Mouse (Mus musculus) midbrain, embryonic 14.5 days (tissue): Measurements from ENCODE around the gene Tom1l2. TPM values are rescaled to one million over a fixed set of nuclear protein-coding genes. Genes with fewer than 3 reads are reported as not detected.

ENCODE experiments used
- ATAC-seq: fragments of 200-750 bp; cut with Nextera tagmentation; 2 replicates; pipeline ENCODE4 v1.8.0; 2017; ENCODE audit warnings: moderate number of reproducible peaks, moderate library complexity; ENCODE audit not compliant: low FRiP score, low TSS enrichment
- DNase-seq: peaks from one replicate; pipeline ENCODE4 v3.0.0-alpha.2; 2015
- H3K27ac ChIP-seq: fragments of 300-500 bp; sonication (generic); replicated peaks from 2 replicates; pipeline ENCODE4 v1.5.1; 2014; ENCODE audit warnings: mild to moderate bottlenecking, low read depth, low read length, moderate library complexity
- H3K27me3 ChIP-seq: fragments of 300-500 bp; sonication (generic); 2 replicates; pipeline ENCODE4 v1.6.1; 2014; ENCODE audit warnings: low read length, control low read depth, mixed read lengths; ENCODE audit not compliant: control insufficient read depth, insufficient read depth
- H3K36me3 ChIP-seq: fragments of 300-500 bp; sonication (generic); 2 replicates; pipeline ENCODE4 v1.6.1; 2014; ENCODE audit warnings: low read length, control low read depth; ENCODE audit not compliant: control insufficient read depth, insufficient read depth
- H3K4me1 ChIP-seq: fragments of 300-500 bp; sonication (generic); 2 replicates; pipeline ENCODE4 v1.6.1; 2014; ENCODE audit warnings: mild to moderate bottlenecking, antibody characterized with exemption, low read length, control low read depth; ENCODE audit not compliant: control insufficient read depth, insufficient read depth
- H3K4me2 ChIP-seq: fragments of 300-500 bp; sonication (generic); 2 replicates; pipeline ENCODE4 v1.6.1; 2014; ENCODE audit warnings: mild to moderate bottlenecking, low read length, moderate library complexity
- H3K4me3 ChIP-seq: fragments of 300-500 bp; sonication (generic); replicated peaks from 2 replicates; pipeline ENCODE4 v1.5.1; 2014; ENCODE audit warnings: low read depth, low read length
- H3K9ac ChIP-seq: fragments of 300-500 bp; sonication (generic); replicated peaks from 2 replicates; pipeline ENCODE4 v1.6.1; 2014; ENCODE audit warnings: mild to moderate bottlenecking, low read length, moderate library complexity
- H3K9me3 ChIP-seq: fragments of 300-500 bp; sonication (generic); 2 replicates; pipeline ENCODE4 v1.6.1; 2016; ENCODE audit warnings: low read length, control low read depth, mixed read lengths; ENCODE audit not compliant: control insufficient read depth
- WGBS: fragments of 180-500 bp; shearing (Covaris S2); extraction: QIAGEN DNeasy Blood & Tissue Kit; methylation state at CpG from one replicate; pipeline ENCODE4 v1.1.7; 2014; 5-methylcytosine and 5-hydroxymethylcytosine counted together
- polyA plus RNA-seq: library from polyadenylated mRNA; unstranded; fragments of >200 nt; fragmentation: Nextera tagmentation; extraction: Ambion mirVana; gene quantifications from 2 replicates; pipeline ENCODE4 v1.2.1, GENCODE M21; 2014

The Tom1l2 gene
- polyA plus RNA-seq, 1 experiment from 2014 or later: 48.5 TPM

DNA sequence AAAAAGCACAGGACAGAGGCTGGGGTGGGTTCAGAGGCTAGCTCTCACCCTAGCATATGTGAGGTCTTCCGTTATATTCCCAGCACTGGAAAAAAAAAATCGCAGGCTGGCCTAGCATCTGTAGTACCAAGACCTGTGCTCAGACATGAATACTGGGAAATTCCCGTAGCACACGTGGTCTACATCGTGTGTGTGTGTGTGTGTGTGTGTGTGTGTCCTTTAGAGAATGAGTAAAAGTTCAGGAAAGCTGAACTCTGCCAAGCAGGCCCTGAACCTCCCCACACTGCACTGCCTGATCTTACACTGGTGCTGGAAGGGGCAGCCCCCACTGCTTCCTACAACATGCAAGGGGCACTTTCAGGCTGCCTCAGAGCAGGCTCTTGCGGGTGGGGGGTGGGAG is 21.8 kb upstream of the Tom1l2 start:
- WGBS: 82% methylated on average over 6 of the region's 6 CpGs

DNA sequence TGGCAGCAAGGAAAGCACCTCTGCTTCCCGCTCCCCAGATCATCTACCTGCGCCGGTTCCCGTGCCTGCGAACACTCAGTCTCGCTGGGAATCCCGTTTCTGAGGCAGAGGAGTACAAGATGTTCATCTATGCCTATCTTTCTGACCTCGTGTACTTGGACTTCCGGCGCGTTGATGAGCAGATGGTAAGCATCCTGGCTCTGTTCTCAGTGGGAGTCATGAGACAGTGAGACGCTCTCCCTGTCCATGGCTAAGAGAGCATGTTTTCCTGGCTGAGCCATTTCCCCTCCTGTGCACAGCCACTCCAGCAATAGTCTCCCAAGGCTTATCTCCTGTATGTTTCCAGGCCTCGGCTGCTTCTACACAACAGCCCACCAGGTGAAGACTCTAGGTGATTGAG is 17.7 kb upstream of the Tom1l2 start:
- Histone ChIP-seq H3K27me3 (no peaks in the 10 kb centered on the region), H3K4me3 (no peak overlapping the region), H3K9ac (no peak overlapping the region), H3K9me3 (no peaks in the 10 kb centered on the region), H3K36me3 (no peaks in the 10 kb centered on the region), H3K27ac (no peak overlapping the region), H3K4me2 (no peak overlapping the region), H3K4me1 (peaks cover 6% of the 10 kb centered on the region)
- DNase-seq: no peak
- ATAC-seq: no peak
- 92% methylated on average over 13 of the region's 13 CpGs for WGBS

More for the DNA sequence above, 21.8 kb upstream of the Tom1l2 start:
- Histone ChIP-seq H3K27me3 (no peaks in the 10 kb centered on the region), H3K27ac (no peak overlapping the region), H3K4me1 (no peaks in the 10 kb centered on the region), H3K4me2 (no peak overlapping the region), H3K9ac (no peak overlapping the region), H3K36me3 (no peaks in the 10 kb centered on the region), H3K9me3 (no peaks in the 10 kb centered on the region), H3K4me3 (no peak overlapping the region)
- no peak for ATAC-seq
- no peak for DNase-seq

DNA sequence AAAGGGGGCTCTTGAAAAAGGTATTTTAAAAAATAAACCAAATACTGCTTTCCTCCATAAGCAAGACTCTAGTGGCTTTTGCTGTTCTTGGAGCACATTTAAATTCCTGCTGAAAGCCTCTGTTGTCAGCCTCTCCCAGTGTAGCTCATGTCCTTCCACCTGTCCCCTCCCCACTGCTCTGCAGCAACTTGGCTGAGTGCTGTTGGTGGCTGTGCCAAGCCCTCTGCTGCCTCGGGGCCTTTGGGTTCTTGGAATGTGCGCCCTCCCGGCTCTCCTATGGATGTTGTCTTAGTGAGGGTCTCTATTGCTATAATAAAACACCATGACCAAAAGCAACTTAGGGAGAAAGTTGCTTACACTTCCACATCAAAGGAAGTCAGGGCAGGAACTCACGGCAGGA is 16.7 kb upstream of the Tom1l2 start:
- DNase-seq (no peak), ATAC-seq (no peak)
- Histone ChIP-seq H3K4me3 (no peak overlapping the region), H3K4me2 (no peak overlapping the region), H3K9me3 (no peaks in the 10 kb centered on the region), H3K27ac (no peak overlapping the region), H3K9ac (no peak overlapping the region), H3K4me1 (peaks cover 6% of the 10 kb centered on the region), H3K27me3 (no peaks in the 10 kb centered on the region), H3K36me3 (no peaks in the 10 kb centered on the region)
- WGBS: 79% methylated on average over 4 of the region's 4 CpGs

- Histone ChIP-seq H3K4me2 (no peak overlapping the region), H3K27me3 (no peaks in the 10 kb centered on the region), H3K9ac (no peak overlapping the region), H3K4me1 (peaks cover 6% of the 10 kb centered on the region), H3K36me3 (no peaks in the 10 kb centered on the region), H3K4me3 (no peak overlapping the region), H3K27ac (no peak overlapping the region), H3K9me3 (no peaks in the 10 kb centered on the region)
- no peak for DNase-seq
- ATAC-seq: no peak
- WGBS: 76% methylated on average over 4 of the region's 4 CpGs
These were observed 16.2 kb upstream of the Tom1l2 start for GRCm38 (mm10) chr11:60368909-60369308.

- Histone ChIP-seq H3K9me3 (no peaks in the 10 kb centered on the region), H3K4me1 (peaks cover 6% of the 10 kb centered on the region), H3K27me3 (no peaks in the 10 kb centered on the region), H3K4me2 (no peak overlapping the region), H3K9ac (no peak overlapping the region), H3K36me3 (no peaks in the 10 kb centered on the region), H3K27ac (no peak overlapping the region), H3K4me3 (no peak overlapping the region)
- DNase-seq (no peak), ATAC-seq (no peak)
- 80% methylated on average over 3 of the region's 3 CpGs for WGBS
These were observed 14.6 kb upstream of the Tom1l2 start for GRCm38 (mm10) chr11:60367256-60367655.

DNA sequence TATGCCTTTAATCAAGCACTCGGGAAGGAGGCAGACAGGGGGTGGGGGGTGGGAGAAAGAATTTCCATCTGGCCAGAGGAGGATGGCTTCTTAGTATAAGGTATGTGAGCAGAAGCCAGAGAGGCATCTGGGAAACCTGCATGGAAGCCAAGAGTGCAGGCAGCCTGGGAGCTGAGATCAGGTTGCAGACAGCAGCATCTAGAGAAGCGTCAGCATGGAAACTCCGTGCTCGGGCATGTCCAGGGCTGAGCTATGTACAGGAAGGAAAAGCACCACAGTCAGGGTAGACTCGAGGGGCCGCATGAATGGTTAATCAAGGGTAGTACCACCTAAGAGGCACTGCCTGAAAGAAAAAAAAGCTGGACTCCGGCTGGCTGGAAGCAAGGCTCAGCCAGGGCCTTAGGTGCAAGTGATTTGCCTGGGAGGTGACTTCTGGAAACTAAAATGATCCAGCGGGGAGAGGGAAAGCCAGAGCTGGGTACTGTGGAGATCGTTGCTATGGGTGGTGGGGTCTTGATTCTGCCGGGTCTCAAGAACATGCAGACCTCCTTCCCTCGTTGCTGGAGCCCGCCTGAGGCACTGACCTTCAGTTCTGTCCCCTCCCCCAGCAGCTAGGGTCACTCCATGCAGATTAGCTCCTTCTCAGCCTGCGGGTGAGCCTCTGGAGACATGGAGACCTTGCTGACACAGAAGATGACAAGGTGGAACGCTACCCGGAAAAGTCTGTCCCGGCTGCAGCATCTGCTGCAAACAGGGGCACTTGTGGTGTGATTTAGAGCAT is 13.7 kb upstream of the Tom1l2 start:
- ATAC-seq: no peak
- no peak for DNase-seq
- 0 out of 2 replicates have a peak overlapping the region, but pooled peaks have one; percentile 13 for H3K27ac ChIP-seq
- H3K4me2 ChIP-seq: no peak overlapping the region
- H3K9me3 ChIP-seq: no peaks in the 10 kb centered on the region
- no peak overlapping the region for H3K4me3 ChIP-seq
- no peaks in the 10 kb centered on the region for H3K36me3 ChIP-seq
- 43% methylated on average over 16 of the region's 16 CpGs for WGBS
- no peaks in the 10 kb centered on the region for H3K27me3 ChIP-seq
- H3K4me1 ChIP-seq: peaks cover 6% of the 10 kb centered on the region
- H3K9ac ChIP-seq: no peak overlapping the region

GRCm38 (mm10) chr11:60360631-60361201 is 8.0 kb upstream of the Tom1l2 start:
- ATAC-seq (no peak), DNase-seq (no peak)
- Histone ChIP-seq H3K4me3 (no peak overlapping the region), H3K27ac (no peak overlapping the region), H3K27me3 (no peaks in the 10 kb centered on the region), H3K9me3 (no peaks in the 10 kb centered on the region), H3K4me2 (no peak overlapping the region), H3K9ac (no peak overlapping the region), H3K4me1 (no peaks in the 10 kb centered on the region), H3K36me3 (no peaks in the 10 kb centered on the region)
- WGBS: 81% methylated on average over 5 of the region's 5 CpGs

DNA sequence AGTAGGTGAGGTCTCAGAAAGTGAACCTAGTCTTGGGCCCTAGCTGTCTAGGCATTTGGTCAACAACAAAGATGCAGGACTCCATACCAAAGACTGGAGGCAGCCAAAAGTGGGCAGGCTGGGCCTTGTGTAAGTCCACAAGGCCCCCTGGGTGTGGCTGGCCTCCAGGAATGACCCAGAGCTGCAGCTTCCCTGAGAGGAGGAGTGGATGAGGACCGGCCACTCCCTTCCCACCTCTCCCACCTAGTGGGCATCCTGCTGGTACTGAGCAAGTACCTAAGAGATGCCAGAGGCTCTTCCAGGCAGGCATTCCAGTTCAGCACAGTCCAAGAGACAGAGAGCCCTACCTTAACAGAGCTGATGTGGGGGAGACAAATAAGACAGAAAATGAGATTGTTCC is 7.2 kb upstream of the Tom1l2 start:
- ATAC-seq (no peak), DNase-seq (no peak)
- Histone ChIP-seq H3K27me3 (no peaks in the 10 kb centered on the region), H3K36me3 (no peaks in the 10 kb centered on the region), H3K4me3 (no peak overlapping the region), H3K4me1 (no peaks in the 10 kb centered on the region), H3K9ac (no peak overlapping the region), H3K27ac (no peak overlapping the region), H3K9me3 (no peaks in the 10 kb centered on the region), H3K4me2 (no peak overlapping the region)
- whole genome bisulfite sequencing: 93% methylated on average over 1 of the region's 1 CpGs

- Histone ChIP-seq H3K4me3 (no peak overlapping the region), H3K27ac (no peak overlapping the region), H3K9me3 (no peaks in the 10 kb centered on the region), H3K4me1 (no peaks in the 10 kb centered on the region), H3K36me3 (no peaks in the 10 kb centered on the region), H3K4me2 (no peak overlapping the region), H3K9ac (no peak overlapping the region), H3K27me3 (no peaks in the 10 kb centered on the region)
- no peak for DNase-seq
- 72% methylated on average over 5 of the region's 5 CpGs for WGBS
- ATAC-seq: no peak
These were observed 6.4 kb upstream of the Tom1l2 start for GRCm38 (mm10) chr11:60359138-60359537.
